Mouse (Mus musculus) CH12.LX (cell line): Measurements from ENCODE around the gene Kctd8. TPM values are rescaled to one million over a fixed set of nuclear protein-coding genes. Genes with fewer than 3 reads are reported as not detected.

ENCODE experiments used
- DNase-seq: peaks from one replicate; pipeline ENCODE4 v3.0.0-alpha.2; 2013; ENCODE audit errors: extremely low read depth
- H3K27ac ChIP-seq: 2 replicates; pipeline ENCODE4 v1.5.1; 2012; ENCODE audit warnings: low read depth, mild to moderate bottlenecking, control low read depth, moderate library complexity; ENCODE audit not compliant: insufficient read depth
- H3K27me3 ChIP-seq: replicated peaks from 2 replicates; pipeline ENCODE3; 2012; ENCODE audit warnings: inconsistent platforms
- H3K36me3 ChIP-seq, 2 experiments: replicated peaks in 1 of 2; 2 replicates each; pipeline versions ENCODE3 to v1.6.1; 2012; ENCODE audit warnings: inconsistent platforms in 1 of 2, low read length in 1 of 2, mild to moderate bottlenecking in 1 of 2, mixed read lengths in 1 of 2, moderate library complexity in 1 of 2; ENCODE audit not compliant: control insufficient read depth in 1 of 2, insufficient read depth in 1 of 2
- H3K4me1 ChIP-seq, 2 experiments: 2 replicates each; pipeline ENCODE4 v1.6.1; 2012; ENCODE audit warnings: inconsistent platforms in 1 of 2, moderate library complexity in 1 of 2; ENCODE audit not compliant: insufficient read depth in 2 of 2, control insufficient read depth in 1 of 2
- H3K4me2 ChIP-seq: 2 replicates; pipeline ENCODE4 v1.6.1; 2012; ENCODE audit warnings: low read depth, mild to moderate bottlenecking, control low read depth; ENCODE audit not compliant: poor library complexity, insufficient read depth, severe bottlenecking
- H3K4me3 ChIP-seq, 3 experiments: fragments of 150-350 bp in 1 of 3; sonication (generic) in 1 of 3; replicated peaks in 1 of 3; 2 replicates each; pipeline versions ENCODE3 to v1.5.1; 2011 to 2012; ENCODE audit warnings: low read depth in 2 of 3, low read length in 2 of 3, mild to moderate bottlenecking in 2 of 3, moderate library complexity in 2 of 3, control low read depth in 1 of 3, improper control_type of control experiment in 1 of 3, inconsistent platforms in 1 of 3, mixed read lengths in 1 of 3; ENCODE audit not compliant: poor library complexity in 1 of 3
- H3K79me2 ChIP-seq: replicated peaks from 2 replicates; pipeline ENCODE4 v1.6.1; 2012; ENCODE audit warnings: mild to moderate bottlenecking, moderate library complexity; ENCODE audit not compliant: control insufficient read depth, poor library complexity, insufficient read depth, severe bottlenecking; ENCODE audit errors: extremely low read depth
- H3K9ac ChIP-seq: 2 replicates; pipeline ENCODE4 v1.6.1; 2012; ENCODE audit warnings: low read depth, mild to moderate bottlenecking, control low read depth, moderate library complexity; ENCODE audit not compliant: insufficient read depth
- H3K9me3 ChIP-seq: replicated peaks from 2 replicates; pipeline ENCODE3; 2012; ENCODE audit warnings: low read length, inconsistent platforms, mixed read lengths
- BHLHE40 ChIP-seq: IDR thresholded peaks from 2 replicates; pipeline ENCODE4 v1.6.1; 2011; ENCODE audit warnings: mild to moderate bottlenecking, low read depth, low read length, improper control_type of control experiment
- CHD2 ChIP-seq: IDR thresholded peaks from 2 replicates; pipeline ENCODE4 v1.6.1; 2011; ENCODE audit warnings: low read length, improper control_type of control experiment
- CTCF ChIP-seq, 2 experiments: IDR thresholded peaks in 1 of 2; conservative IDR thresholded peaks in 1 of 2; 2 replicates each; pipeline ENCODE4 v1.5.1; 2011 to 2012; ENCODE audit warnings: low read depth in 2 of 2, low read length in 2 of 2, improper control_type of control experiment in 1 of 2, inconsistent platforms in 1 of 2, mild to moderate bottlenecking in 1 of 2, moderate library complexity in 1 of 2
- E2F4 ChIP-seq: IDR thresholded peaks from 2 replicates; pipeline ENCODE4 v1.6.1; 2011; ENCODE audit warnings: low read depth, low read length, improper control_type of control experiment; ENCODE audit not compliant: insufficient replicate concordance
- ELF1 ChIP-seq: IDR thresholded peaks from 2 replicates; pipeline ENCODE4 v1.6.1; 2014; ENCODE audit warnings: low read depth, mild to moderate bottlenecking, inconsistent platforms, low read length, improper control_type of control experiment
- IRF4 ChIP-seq: IDR thresholded peaks from 2 replicates; pipeline ENCODE4 v1.6.1; 2014; ENCODE audit warnings: low read depth, mild to moderate bottlenecking, inconsistent platforms, low read length, improper control_type of control experiment
- JUN ChIP-seq: IDR thresholded peaks from 2 replicates; pipeline ENCODE4 v1.6.1; 2011; ENCODE audit warnings: low read depth, mild to moderate bottlenecking, low read length, improper control_type of control experiment, moderate library complexity; ENCODE audit not compliant: insufficient read depth
- JUND ChIP-seq: conservative IDR thresholded peaks from 2 replicates; pipeline ENCODE4 v1.6.1; 2011; ENCODE audit warnings: low read depth, low read length, improper control_type of control experiment
- KAT2A ChIP-seq: IDR thresholded peaks from 2 replicates; pipeline ENCODE4 v1.6.1; 2012; ENCODE audit warnings: low read length, improper control_type of control experiment, inconsistent platforms; ENCODE audit not compliant: insufficient replicate concordance
- MAX ChIP-seq: IDR thresholded peaks from 2 replicates; pipeline ENCODE4 v1.6.1; 2011; ENCODE audit warnings: low read length, improper control_type of control experiment
- MEF2A ChIP-seq: IDR thresholded peaks from 2 replicates; pipeline ENCODE4 v1.6.1; 2014; ENCODE audit warnings: low read depth, mild to moderate bottlenecking, inconsistent platforms, low read length, improper control_type of control experiment, borderline replicate concordance
- NELFE ChIP-seq: IDR thresholded peaks from 2 replicates; pipeline ENCODE4 v1.6.1; 2011; ENCODE audit warnings: low read depth, low read length, improper control_type of control experiment
- POLR2AphosphoS2 ChIP-seq: IDR thresholded peaks from 2 replicates; pipeline ENCODE4 v1.6.1; 2011; ENCODE audit warnings: low read depth, low read length, improper control_type of control experiment
- SMC3 ChIP-seq: IDR thresholded peaks from 2 replicates; pipeline ENCODE4 v1.6.1; 2011; ENCODE audit warnings: low read depth, low read length, improper control_type of control experiment
- TCF12 ChIP-seq: IDR thresholded peaks from 2 replicates; pipeline ENCODE4 v1.6.1; 2014; ENCODE audit warnings: low read depth, mild to moderate bottlenecking, inconsistent platforms, low read length, improper control_type of control experiment
- UBTF ChIP-seq: IDR thresholded peaks from 2 replicates; pipeline ENCODE4 v1.6.1; 2012; ENCODE audit warnings: low read depth, mild to moderate bottlenecking, inconsistent platforms, low read length, improper control_type of control experiment, moderate library complexity
- USF1 ChIP-seq: IDR thresholded peaks from 2 replicates; pipeline ENCODE4 v1.6.1; 2014; ENCODE audit warnings: low read depth, mild to moderate bottlenecking, inconsistent platforms, low read length, improper control_type of control experiment
- ZC3H11A ChIP-seq: IDR thresholded peaks from 2 replicates; pipeline ENCODE4 v1.6.1; 2012; ENCODE audit warnings: low read depth, mild to moderate bottlenecking, inconsistent platforms, low read length, improper control_type of control experiment
- dilution Hi-C: fragments of 300-500 bp; cut with MboI; formaldehyde crosslinking; loops from 2 replicates; pipeline ENCODE4 v1.14.3; 2020; ENCODE audit warnings: low sequenced_read_pairs; ENCODE audit not compliant: extremely low pct_unique_long_range_greater_than_20kb, extremely low pct_ligation_motif_present
- in situ Hi-C: fragments of 300-500 bp; cut with MboI; formaldehyde crosslinking; loops from 3 replicates; pipeline ENCODE4 v1.14.3; 2019; ENCODE audit warnings: low sequenced_read_pairs, low pct_ligation_motif_present, low pct_unique_long_range_greater_than_20kb, mixed read lengths
- polyA plus RNA-seq: library from polyadenylated mRNA; unstranded; fragments of >175 nt; gene quantifications from 2 replicates; pipeline ENCODE4 v1.2.1, GENCODE M21; 2012; ENCODE audit warnings: low read depth; ENCODE audit not compliant: insufficient read length
- total RNA-seq, 2 experiments: library from RNA; depleted of rRNA; stranded (reverse); fragments of 300-350 nt in 1 of 2; fragments of >200 nt in 1 of 2; gene quantifications; 2 replicates each; pipeline ENCODE4 v1.2.3; 2012 to 2014

Kctd8 gene
- total and polyA plus RNA-seq, 3 experiments: not detected

GRCm38 (mm10) chr5:69209401-69209800 is 132.1 kb downstream of the Kctd8 start:
- TF ChIP-seq POLR2AphosphoS2 (no peak), CTCF (conservative IDR thresholded peaks at IDR 0.05 in 1 of 2, IDR thresholded peaks at IDR 0.05 in 1 of 2; ENCODE audit: low read depth in 2 of 2, low read length in 2 of 2) (no peak), SMC3 (no peak), NELFE (no peak), TCF12 (no peak), IRF4 (no peak), E2F4 (no peak), MEF2A (no peak), CHD2 (no peak), UBTF (no peak), MAX (no peak), USF1 (no peak), KAT2A (no peak)
- TF ChIP-seq, all 38 proteins: peak for 0
- dilution Hi-C loops: no loop called here

GRCm38 (mm10) chr5:69207713-69208112 is 133.8 kb downstream of the Kctd8 start:
- DNase-seq: no peak
- H3K27ac ChIP-seq: no peak overlapping the region
- no peaks in the 10 kb centered on the region for H3K36me3 ChIP-seq
- no peak overlapping the region for H3K9ac ChIP-seq
- H3K4me3 ChIP-seq: no peak overlapping the region
- dilution Hi-C loops (no loop called here), in situ Hi-C loops (no loop called here)
- no peaks in the 10 kb centered on the region for H3K9me3 ChIP-seq
- no peaks in the 10 kb centered on the region for H3K4me1 ChIP-seq
- H3K79me2 ChIP-seq: no peaks in the 10 kb centered on the region
- H3K4me2 ChIP-seq: no peak overlapping the region
- H3K27me3 ChIP-seq: no peaks in the 10 kb centered on the region
- TF ChIP-seq E2F4 (no peak), JUND (no peak), POLR2AphosphoS2 (no peak), ZC3H11A (no peak), JUN (no peak), MEF2A (no peak), TCF12 (no peak), BHLHE40 (no peak), ELF1 (no peak)

More at GRCm38 (mm10) chr5:69209401-69209800, 132.1 kb downstream of the Kctd8 start:
- Histone ChIP-seq H3K9ac (no peak overlapping the region), H3K9me3 (no peaks in the 10 kb centered on the region), H3K27ac (no peak overlapping the region), H3K27me3 (no peaks in the 10 kb centered on the region), H3K36me3 (no peaks in the 10 kb centered on the region), H3K4me2 (no peak overlapping the region), H3K4me1 (no peaks in the 10 kb centered on the region), H3K4me3 (no peak overlapping the region), H3K79me2 (no peaks in the 10 kb centered on the region)
- no peak for DNase-seq
- in situ Hi-C loops: no loop called here
